Mouse (Mus musculus): Measurements from ENCODE around the gene Cdc42ep3. TPM values are rescaled to one million over a fixed set of nuclear protein-coding genes. Genes with fewer than 3 reads are reported as not detected.
A peak's percentile ranks its signal among the peaks of the same experiment; 100 is the strongest.

Gene Cdc42ep3
- polyA plus RNA-seq, 1 experiment: 19.5 TPM

DNA sequence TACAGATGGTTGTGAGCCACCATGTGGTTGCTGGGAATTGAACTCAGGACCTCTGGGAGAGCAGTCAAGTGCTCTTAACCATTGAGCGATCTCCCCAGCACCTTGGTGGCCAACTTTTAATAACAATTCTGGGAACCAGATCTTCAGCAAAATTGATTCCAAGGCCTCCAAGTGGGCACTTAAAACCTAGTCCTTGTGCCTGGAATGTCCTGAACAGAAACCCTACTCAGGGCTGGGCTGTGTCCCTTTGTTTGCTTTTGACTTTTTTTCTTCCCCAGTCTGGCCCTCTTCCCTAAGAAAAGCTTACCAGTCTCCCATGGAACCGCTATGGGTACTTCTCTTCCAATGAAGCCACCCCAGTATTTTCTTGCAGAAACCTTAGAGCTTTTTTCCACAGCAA, 24.5 kb downstream of the Cdc42ep3 start:
- H3K27ac ChIP-seq (ENCODE audit: insufficient read depth, low read length): no peak overlapping the region
- peaks cover 6% of the 10 kb centered on the region for H3K4me1 ChIP-seq (ENCODE audit: control insufficient read depth, insufficient read depth, low read length)
- H3K4me3 ChIP-seq (ENCODE audit: insufficient read depth, low read length): no peak overlapping the region
- TF ChIP-seq POLR2A (IDR thresholded peaks at IDR 0.05; ENCODE audit: extremely low read depth, insufficient read depth, low read length): no peak
- TF ChIP-seq CTCF (IDR thresholded peaks at IDR 0.05; ENCODE audit: extremely low read depth, insufficient read depth, low read length): no peak

DNA sequence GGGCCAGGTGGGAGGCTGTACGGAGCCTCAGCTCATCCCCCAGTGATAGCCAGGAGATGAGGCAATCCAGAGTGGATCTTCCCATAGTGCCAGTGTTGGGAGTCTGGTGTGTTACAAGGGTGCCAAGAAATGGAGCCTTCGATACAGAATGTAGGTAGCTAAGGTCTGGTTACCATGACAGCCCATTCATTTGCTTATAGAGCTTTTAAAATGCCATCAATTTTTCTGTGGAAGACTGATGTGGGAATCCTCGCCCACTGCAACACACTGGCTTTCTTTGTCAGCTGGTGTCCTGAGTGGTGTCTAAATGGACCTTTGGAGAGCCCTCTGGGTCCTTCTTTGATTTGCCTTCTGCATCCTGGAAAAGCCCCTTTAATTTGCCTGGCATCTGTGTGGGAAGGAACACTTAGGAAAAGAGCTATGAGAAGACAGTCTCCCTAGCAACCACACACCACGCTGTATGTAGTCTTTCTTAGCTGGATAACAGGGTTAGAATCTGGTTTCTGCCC, 28.0 kb downstream of the Cdc42ep3 start:
- H3K4me1 ChIP-seq (ENCODE audit: control insufficient read depth, insufficient read depth, low read length): peaks cover 6% of the 10 kb centered on the region
- H3K27ac ChIP-seq (ENCODE audit: insufficient read depth, low read length): peak overlapping the region; percentile 55; the same call in 1 of the 2 replicates
- H3K4me3 ChIP-seq (ENCODE audit: insufficient read depth, low read length): no peak overlapping the region
- TF ChIP-seq POLR2A (IDR thresholded peaks at IDR 0.05; ENCODE audit: extremely low read depth, insufficient read depth, low read length) (no peak), CTCF (IDR thresholded peaks at IDR 0.05; ENCODE audit: extremely low read depth, insufficient read depth, low read length) (no peak)

DNA sequence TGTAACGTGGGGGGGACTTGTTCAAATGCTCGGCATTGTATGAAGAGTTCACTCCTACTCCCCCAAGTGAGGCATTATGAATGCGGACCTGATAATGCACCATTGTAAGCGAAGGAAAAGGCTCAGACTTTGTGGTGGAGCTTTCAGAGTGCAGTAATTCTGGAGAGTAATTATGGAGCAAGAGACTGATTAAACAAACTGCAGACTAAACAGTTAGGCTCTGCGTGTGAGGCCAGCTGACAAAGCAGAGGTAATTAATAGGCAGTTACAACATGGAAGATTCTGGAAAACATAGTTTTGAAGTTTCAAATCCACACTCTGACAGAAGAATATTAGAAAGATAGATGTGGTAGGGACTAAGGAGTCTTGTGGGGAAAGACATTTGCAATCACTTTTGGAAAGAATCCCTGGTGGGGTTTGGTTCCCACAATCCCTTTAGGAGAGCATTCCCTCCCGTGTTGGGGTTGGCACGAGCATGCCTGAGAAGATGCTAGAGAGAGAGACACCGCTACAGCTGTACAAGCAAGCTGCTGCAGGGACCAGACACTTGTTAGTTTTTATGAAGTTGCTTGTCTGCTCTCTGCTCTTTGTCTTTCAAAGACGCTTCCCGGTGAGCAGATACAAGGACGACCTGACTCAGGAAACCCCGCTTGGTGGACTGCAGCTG, 37.7 kb downstream of the Cdc42ep3 start:
- Histone ChIP-seq H3K27ac (ENCODE audit: insufficient read depth, low read length) (no peak overlapping the region), H3K4me1 (ENCODE audit: control insufficient read depth, insufficient read depth, low read length) (no peaks in the 10 kb centered on the region), H3K4me3 (ENCODE audit: insufficient read depth, low read length) (no peak overlapping the region)
- TF ChIP-seq CTCF (IDR thresholded peaks at IDR 0.05; ENCODE audit: extremely low read depth, insufficient read depth, low read length) (no peak), POLR2A (IDR thresholded peaks at IDR 0.05; ENCODE audit: extremely low read depth, insufficient read depth, low read length) (no peak)

DNA sequence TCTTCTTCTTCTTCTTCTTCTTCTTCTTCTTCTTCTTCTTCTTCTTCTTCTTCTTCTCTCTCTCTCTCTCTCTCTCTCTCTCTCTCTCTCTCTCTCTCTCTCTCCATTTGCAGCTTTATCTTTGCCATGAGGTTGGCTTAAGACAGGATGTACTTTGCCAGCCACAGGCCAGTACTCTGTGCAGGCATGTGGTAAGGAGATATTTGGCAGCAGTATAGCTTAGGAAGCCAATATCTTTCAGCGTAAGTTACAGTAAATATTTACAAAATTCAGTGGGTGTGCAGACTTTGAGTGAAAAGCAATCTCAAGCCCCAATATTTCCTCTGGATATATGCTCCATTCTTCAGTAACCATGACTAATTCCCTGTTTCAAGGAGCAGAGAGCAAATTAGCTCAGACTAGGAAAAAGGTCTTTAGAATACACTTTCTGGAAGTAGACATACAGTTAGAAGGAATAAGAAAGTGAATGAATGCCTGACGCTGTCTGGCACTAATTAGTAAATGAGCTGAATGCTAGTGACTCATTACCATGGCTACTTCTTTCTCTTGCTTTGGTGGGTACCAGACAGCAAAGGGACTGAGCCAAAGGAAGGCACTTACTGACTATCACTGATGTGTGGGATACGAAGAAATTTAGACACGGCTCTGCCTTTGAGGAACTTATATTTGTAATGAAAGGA, 39.3 kb downstream of the Cdc42ep3 start:
- Histone ChIP-seq H3K4me1 (ENCODE audit: control insufficient read depth, insufficient read depth, low read length) (no peaks in the 10 kb centered on the region), H3K4me3 (ENCODE audit: insufficient read depth, low read length) (no peak overlapping the region), H3K27ac (ENCODE audit: insufficient read depth, low read length) (no peak overlapping the region)
- TF ChIP-seq POLR2A (IDR thresholded peaks at IDR 0.05; ENCODE audit: extremely low read depth, insufficient read depth, low read length) (no peak), CTCF (IDR thresholded peaks at IDR 0.05; ENCODE audit: extremely low read depth, insufficient read depth, low read length) (no peak)

DNA sequence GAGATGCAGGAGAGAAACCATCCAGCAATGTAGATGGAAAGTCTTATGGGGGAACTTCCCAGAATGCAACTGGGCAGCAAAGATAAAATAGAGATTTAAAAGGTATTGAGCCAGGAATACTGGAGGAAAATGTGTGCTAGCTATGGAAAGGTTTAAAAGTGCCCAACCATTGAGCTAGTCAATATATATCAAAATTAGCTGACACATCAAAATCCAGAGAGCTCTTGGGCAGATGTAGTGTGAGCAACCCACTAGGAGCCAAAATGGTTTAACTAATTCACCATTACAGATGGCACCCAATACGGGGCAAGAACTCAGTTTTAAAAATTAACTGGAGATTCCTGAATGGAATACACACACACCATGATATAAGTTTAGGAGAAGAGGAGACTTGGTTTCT, 44.4 kb downstream of the Cdc42ep3 start:
- Histone ChIP-seq H3K27ac (ENCODE audit: insufficient read depth, low read length) (no peak overlapping the region), H3K4me1 (ENCODE audit: control insufficient read depth, insufficient read depth, low read length) (no peaks in the 10 kb centered on the region), H3K4me3 (ENCODE audit: insufficient read depth, low read length) (no peak overlapping the region)
- TF ChIP-seq CTCF (IDR thresholded peaks at IDR 0.05; ENCODE audit: extremely low read depth, insufficient read depth, low read length) (no peak), POLR2A (IDR thresholded peaks at IDR 0.05; ENCODE audit: extremely low read depth, insufficient read depth, low read length) (no peak)

DNA sequence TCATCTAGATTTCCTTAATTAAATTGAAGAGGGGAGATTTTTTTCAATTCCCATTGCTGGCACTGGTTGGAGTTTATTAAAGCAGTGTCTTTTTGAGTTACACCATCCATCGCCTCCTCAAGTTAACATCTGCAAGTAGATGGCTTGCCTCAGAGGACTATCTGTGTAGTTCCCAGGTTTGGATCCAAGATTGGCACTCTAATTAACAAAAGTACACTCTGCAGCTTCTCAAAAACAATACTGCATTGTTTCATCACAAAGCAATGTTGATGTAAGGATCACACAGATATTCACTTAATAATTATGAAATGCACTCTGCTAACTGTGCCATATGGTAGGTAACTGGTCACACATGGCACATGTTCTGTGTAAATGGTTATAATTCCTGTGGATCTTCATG, 45.4 kb downstream of the Cdc42ep3 start:
- H3K4me3 ChIP-seq (ENCODE audit: insufficient read depth, low read length): no peak overlapping the region
- no peaks in the 10 kb centered on the region for H3K4me1 ChIP-seq (ENCODE audit: control insufficient read depth, insufficient read depth, low read length)
- TF ChIP-seq POLR2A (IDR thresholded peaks at IDR 0.05; ENCODE audit: extremely low read depth, insufficient read depth, low read length): no peak
- H3K27ac ChIP-seq (ENCODE audit: insufficient read depth, low read length): no peak overlapping the region

DNA sequence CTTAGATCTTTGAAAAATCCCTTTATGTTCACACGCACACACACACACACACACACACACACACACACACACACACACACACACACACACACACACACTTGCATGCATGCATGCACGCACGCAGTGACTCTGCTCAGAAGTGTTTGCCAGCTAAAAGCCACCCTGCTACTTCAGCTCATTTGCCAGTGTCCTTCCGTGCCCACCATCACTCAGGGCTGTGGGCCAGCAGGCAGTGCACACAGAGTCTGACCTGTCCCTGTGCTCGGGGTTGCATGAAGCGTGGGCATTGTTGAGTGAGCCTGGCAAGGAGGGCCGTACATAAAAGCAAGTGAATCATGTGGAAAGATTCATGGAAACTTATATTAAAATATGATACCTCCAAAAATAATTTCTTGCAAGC, 49.2 kb downstream of the Cdc42ep3 start:
- Histone ChIP-seq H3K4me1 (ENCODE audit: control insufficient read depth, insufficient read depth, low read length) (no peaks in the 10 kb centered on the region), H3K4me3 (ENCODE audit: insufficient read depth, low read length) (no peak overlapping the region), H3K27ac (ENCODE audit: insufficient read depth, low read length) (no peak overlapping the region)
- no peak for TF ChIP-seq CTCF (IDR thresholded peaks at IDR 0.05; ENCODE audit: extremely low read depth, insufficient read depth, low read length)
- no peak for TF ChIP-seq POLR2A (IDR thresholded peaks at IDR 0.05; ENCODE audit: extremely low read depth, insufficient read depth, low read length)

DNA sequence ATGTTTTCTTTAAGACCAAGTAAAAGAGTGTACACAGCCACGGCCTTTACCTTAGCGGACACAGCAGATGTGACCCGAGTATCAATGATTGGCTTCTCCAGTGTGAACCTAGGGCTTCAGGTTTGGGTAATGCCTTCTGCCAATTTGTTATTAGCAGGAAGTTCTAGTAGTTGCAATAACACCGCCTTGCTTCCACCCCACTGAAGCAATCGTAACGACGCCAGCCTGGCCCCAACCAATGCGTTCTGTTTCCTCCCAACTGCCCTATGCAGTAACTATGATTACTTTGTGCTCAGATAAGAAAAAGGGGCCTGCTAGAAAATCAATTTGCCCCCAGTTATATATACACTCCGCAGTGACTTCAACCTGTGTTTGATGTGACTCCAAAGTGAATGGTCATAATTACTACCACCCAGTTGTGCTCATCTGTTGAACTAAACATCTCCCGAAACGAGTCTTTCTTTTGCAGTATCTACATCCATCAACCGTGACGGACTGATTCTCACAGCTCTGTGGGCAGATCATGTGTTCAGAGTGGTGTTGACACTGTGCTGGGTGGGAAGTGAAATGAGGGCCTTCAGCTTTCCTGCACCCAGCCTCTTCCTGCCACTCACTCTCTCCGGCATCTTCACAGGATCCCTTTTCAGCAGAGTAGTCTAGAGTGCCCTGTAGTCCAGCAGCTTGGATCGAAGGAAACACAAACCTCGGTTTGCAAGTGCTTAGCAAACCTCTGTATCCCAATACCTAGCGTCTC, 51.0 kb downstream of the Cdc42ep3 start:
- Histone ChIP-seq H3K27ac (ENCODE audit: insufficient read depth, low read length) (no peak overlapping the region), H3K4me1 (ENCODE audit: control insufficient read depth, insufficient read depth, low read length) (no peaks in the 10 kb centered on the region), H3K4me3 (ENCODE audit: insufficient read depth, low read length) (no peak overlapping the region)
- TF ChIP-seq POLR2A (IDR thresholded peaks at IDR 0.05; ENCODE audit: extremely low read depth, insufficient read depth, low read length) (no peak), CTCF (IDR thresholded peaks at IDR 0.05; ENCODE audit: extremely low read depth, insufficient read depth, low read length) (no peak)

DNA sequence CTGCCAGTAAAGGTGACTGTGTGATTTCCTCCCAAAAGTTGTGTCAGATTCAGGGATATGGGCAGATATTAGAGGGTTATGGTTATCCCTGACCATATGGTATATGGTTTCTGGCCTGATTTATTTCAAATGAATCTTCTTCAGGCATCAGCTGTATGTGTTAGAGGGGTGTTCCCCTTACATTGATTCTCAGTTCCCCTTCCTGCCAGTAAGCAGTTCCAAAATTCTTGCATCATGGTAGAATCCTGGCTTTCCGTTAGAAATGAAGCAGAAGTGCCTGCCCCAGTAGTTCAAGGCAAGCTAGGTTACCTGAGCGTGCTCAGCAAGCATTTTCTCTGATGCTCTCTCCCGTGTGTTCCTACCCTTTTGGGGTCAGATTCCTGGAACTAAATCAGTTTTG, 51.7 kb downstream of the Cdc42ep3 start:
- Histone ChIP-seq H3K27ac (ENCODE audit: insufficient read depth, low read length) (no peak overlapping the region), H3K4me1 (ENCODE audit: control insufficient read depth, insufficient read depth, low read length) (no peaks in the 10 kb centered on the region), H3K4me3 (ENCODE audit: insufficient read depth, low read length) (no peak overlapping the region)
- no peak for TF ChIP-seq POLR2A (IDR thresholded peaks at IDR 0.05; ENCODE audit: extremely low read depth, insufficient read depth, low read length)
- TF ChIP-seq CTCF (IDR thresholded peaks at IDR 0.05; ENCODE audit: extremely low read depth, insufficient read depth, low read length): no peak

Measured in cortical plate, adult 2 months (tissue).